12 mouse cellular contexts compared by ENCODE assay signal in genomic region chr1:56072255-56072654, GRCm38 (mm10).
"Had no signal": no experiment of that assay in that cellular context is flagged by ENCODE, and none has a peak within 500 bp of the region (broad histone marks: within the 10 kb centered on the region; RNA-seq: fewer than 3 reads in every experiment).

No protein-coding gene starts in this region.

- H3K27me3 ChIP-seq: limb, embryonic 12.5 days; liver, embryonic 13.5 days; midbrain, embryonic 15.5 days; stomach, embryonic 15.5 days had no signal

- H3K36me3 ChIP-seq: limb, embryonic 12.5 days; liver, embryonic 13.5 days; midbrain, embryonic 15.5 days; stomach, embryonic 15.5 days had no signal

- H3K9me3 ChIP-seq: limb, embryonic 12.5 days; liver, embryonic 13.5 days; midbrain, embryonic 15.5 days; stomach, embryonic 15.5 days had no signal

- H3K4me1 ChIP-seq: limb, embryonic 12.5 days; liver, embryonic 13.5 days; midbrain, embryonic 15.5 days; stomach, embryonic 15.5 days had no signal

- H3K4me2 ChIP-seq: limb, embryonic 12.5 days; liver, embryonic 13.5 days; midbrain, embryonic 15.5 days; stomach, embryonic 15.5 days had no signal

- H3K4me3 ChIP-seq: limb, embryonic 12.5 days; liver, embryonic 13.5 days; midbrain, embryonic 15.5 days; stomach, embryonic 15.5 days had no signal

- H3K27ac ChIP-seq: limb, embryonic 12.5 days; liver, embryonic 13.5 days; midbrain, embryonic 15.5 days; stomach, embryonic 15.5 days had no signal

- ATAC-seq: intestine, postnatal 0 days; liver, postnatal 0 days; lung, postnatal 0 days; midbrain, embryonic 15.5 days had no signal

- H3K9ac ChIP-seq: limb, embryonic 12.5 days; liver, embryonic 13.5 days; liver, postnatal 0 days; midbrain, embryonic 15.5 days; stomach, embryonic 15.5 days had no signal

- DNase-seq: kidney, adult 8-10 months; kidney, postnatal 25 days; layer of hippocampus, adult 9-11 months; liver; liver, embryonic 13.5 days; liver, postnatal 0 days; lung, postnatal 36 days had no signal
